Comparison of ENCODE assay signal across 17 mouse cellular contexts in genomic region chr10:70495106-70496104, GRCm38 (mm10). TPM values are rescaled to one million over a fixed set of nuclear protein-coding genes. Genes with fewer than 3 reads are reported as not detected.
DNase-seq lines count a peak whose midpoint lies in the region; ATAC-seq lines count a peak whose summit lies in the region.
"Had no signal": no experiment of that assay in that cellular context is flagged by ENCODE, and none has a peak within 500 bp of the region (broad histone marks: within the 10 kb centered on the region; RNA-seq: fewer than 3 reads in every experiment).

No protein-coding gene starts in this region.

- no peaks in the 10 kb centered on the region for H3K27me3 ChIP-seq in heart, embryonic 15.5 days
- H3K27me3 ChIP-seq in megakaryocyte, embryonic 14.5 days (replicated peaks) = no peaks in the 10 kb centered on the region

- no peak overlapping the region for H3K4me2 ChIP-seq in heart, embryonic 15.5 days
- H3K4me2 ChIP-seq: midbrain, embryonic 11.5 days had no signal

- H3K4me3 ChIP-seq in heart, embryonic 15.5 days = no peak overlapping the region
- H3K4me3 ChIP-seq in megakaryocyte, embryonic 14.5 days (replicated peaks) = peak overlapping the region; percentile 31
- H3K4me3 ChIP-seq: erythroblast, embryonic 14.5 days had no signal

- DNase-seq in adrenal gland, adult (ENCODE audit: inconsistent age in 2 of 2, low spot score in 1 of 2) = peak; percentile 79 to 81
- DNase-seq in adrenal gland, adult 8-10 months = no peak
- no peak for DNase-seq in heart, postnatal 25 days (ENCODE audit: low spot score)
- DNase-seq in skeletal muscle tissue, adult 2 months (ENCODE audit: low read depth, low spot score) = peak; percentile 25
- no peak for DNase-seq in retina, embryonic 14.5 days (ENCODE audit: low spot score)
- DNase-seq: cerebellum, postnatal 14 days; layer of hippocampus, adult 9-11 months; liver; right cerebral cortex, postnatal 4 days had no signal

- H3K9me3 ChIP-seq in heart, embryonic 15.5 days (replicated peaks) = no peaks in the 10 kb centered on the region
- H3K9me3 ChIP-seq in megakaryocyte, embryonic 14.5 days = peaks cover 40% of the 10 kb centered on the region

- no peaks in the 10 kb centered on the region for H3K36me3 ChIP-seq in heart, embryonic 15.5 days
- H3K36me3 ChIP-seq in megakaryocyte, embryonic 14.5 days (replicated peaks; ENCODE audit: low read length) = no peaks in the 10 kb centered on the region

- H3K27ac ChIP-seq in heart, embryonic 15.5 days = peak overlapping the region; percentile 75

- intact Hi-C loops in heart, postnatal 25 days (cut with DNase I) = no loop called here

- H3K4me1 ChIP-seq in heart, embryonic 15.5 days (replicated peaks) = peaks cover 13% of the 10 kb centered on the region
- no peaks in the 10 kb centered on the region for H3K4me1 ChIP-seq in megakaryocyte, embryonic 14.5 days

- 69% methylated on average over 4 of the region's 4 CpGs for whole genome bisulfite sequencing in heart, embryonic 15.5 days

- no peak overlapping the region for H3K9ac ChIP-seq in heart, embryonic 15.5 days

- ATAC-seq in heart, embryonic 15.5 days (replicated peaks; ENCODE audit: insufficient number of reproducible peaks, insufficient read depth, low FRiP score, low read depth) = no peak
- ATAC-seq in megakaryocyte, adult 5-6 weeks (ENCODE audit: poor library complexity, severe bottlenecking) = no peak
- ATAC-seq: inflammation-experienced regulatory T-cells, adult 6 months had no signal

RNA-seq across cellular contexts. Expression of gene Fam13c, which starts 55.1 kb away (rescaled TPM):
- total RNA-seq in adrenal gland, adult 8-10 months (2022) = 10 to 100 TPM; 14.9 to 49.2 (median 28.9) TPM
- 10.1 and 11.5 TPM in 2 replicates for polyA plus RNA-seq in heart, embryonic 15.5 days (2015; fragmentation: Nextera tagmentation; extraction: Ambion mirVana)
- total RNA-seq in heart, postnatal 25 days (2021) = 1 to 10 TPM; 4.9 to 6.3 TPM
- not detected in 2 replicates for polyA plus RNA-seq in megakaryocyte, embryonic 14.5 days (2012; ENCODE audit: insufficient read depth, low replicate concordance)
- 0.22 TPM in 1 of 2 replicates, not detected in the other for total RNA-seq in megakaryocyte, adult 5-6 weeks (2015)
- total RNA-seq in megakaryocyte, adult 5-6 weeks (2017) = not detected in 2 replicates
- total RNA-seq: MEL; neutrophil, adult 5-6 weeks had no signal
- polyA plus RNA-seq: erythroblast, embryonic 14.5 days; inflammation-experienced regulatory T-cells, adult 6 months had no signal

Comparison
In these comparisons a context has a peak if more than half of its experiments do, and no peak if none do; other contexts are left out.
1. DNase-seq: peak in adrenal gland, adult (2 of 2) and skeletal muscle tissue, adult 2 months (single experiment); none in adrenal gland, adult 8-10 months (single experiment), heart, postnatal 25 days (single experiment) and retina, embryonic 14.5 days (single experiment).
2. RNA of gene Fam13c, which starts 55.1 kb away (total RNA-seq): 14.9 to 49.2 TPM in adrenal gland, adult 8-10 months and 4.9 to 6.3 TPM in heart, postnatal 25 days; 0.22 TPM in megakaryocyte, adult 5-6 weeks; every median in the first group is over 4 times any median in the second.